Mouse (Mus musculus): ENCODE results near the gene Evx2. TPM values are rescaled to one million over a fixed set of nuclear protein-coding genes. Genes with fewer than 3 reads are reported as not detected.

The Evx2 gene
- polyA plus RNA-seq (2016; fragmentation: Nextera tagmentation; extraction: Ambion mirVana), result not detected in 2 replicates

- Histone ChIP-seq H3K4me2 (no peak within 1 kb of the TSS), H3K4me1 (replicated peaks) (peaks cover 26% of the 10 kb centered on the region), H3K36me3 (no peaks in the 10 kb centered on the region), H3K9ac (no peak within 1 kb of the TSS), H3K9me3 (replicated peaks) (no peaks in the 10 kb centered on the region), H3K4me3 (no peak within 1 kb of the TSS), H3K27me3 (replicated peaks) (peaks cover 89% of the 10 kb centered on the region), H3K27ac (ENCODE audit: poor library complexity, severe bottlenecking) (no peak within 1 kb of the TSS)
- no peak for ATAC-seq (ENCODE audit: insufficient number of reproducible peaks, low FRiP score)
- 2% methylated on average over 28 of the region's 28 CpGs for WGBS
These were observed at the start of gene Evx2 for GRCm38 (mm10) chr2:74659507-74660005. TSS of gene Evx2 (minus strand) at chr2:74659557.

DNA sequence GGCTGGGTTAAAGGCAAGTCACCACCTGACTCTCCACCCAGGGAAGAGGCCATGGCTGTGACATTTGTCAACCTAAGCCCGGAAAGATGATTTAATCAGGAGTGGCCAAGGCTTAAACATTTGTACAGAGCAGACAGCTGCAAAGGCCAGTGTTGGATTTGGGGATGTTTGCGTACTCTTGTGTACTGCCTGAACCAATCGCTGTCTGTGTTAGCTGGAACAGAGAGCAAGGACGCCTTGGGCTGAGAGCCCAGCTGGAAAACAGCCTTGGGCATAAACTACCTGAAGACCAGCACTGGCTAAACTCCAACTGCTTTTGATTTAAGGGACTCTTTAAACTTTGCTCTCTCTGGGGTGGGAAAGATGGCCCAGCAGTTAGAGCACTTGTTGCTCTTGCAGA lies 49.3 kb upstream of the Evx2 start:
- no peak overlapping the region for H3K4me2 ChIP-seq
- H3K4me3 ChIP-seq, result no peak overlapping the region
- peaks cover 23% of the 10 kb centered on the region for H3K4me1 ChIP-seq (replicated peaks)
- H3K27me3 ChIP-seq (replicated peaks), result peaks cover 93% of the 10 kb centered on the region
- H3K36me3 ChIP-seq, result no peaks in the 10 kb centered on the region
- 16% methylated on average over 4 of the region's 4 CpGs for WGBS
- no peaks in the 10 kb centered on the region for H3K9me3 ChIP-seq (replicated peaks)
- ATAC-seq (ENCODE audit: insufficient number of reproducible peaks, low FRiP score), result no peak
- H3K9ac ChIP-seq, result no peak overlapping the region
- no peak overlapping the region for H3K27ac ChIP-seq (ENCODE audit: poor library complexity, severe bottlenecking)

DNA sequence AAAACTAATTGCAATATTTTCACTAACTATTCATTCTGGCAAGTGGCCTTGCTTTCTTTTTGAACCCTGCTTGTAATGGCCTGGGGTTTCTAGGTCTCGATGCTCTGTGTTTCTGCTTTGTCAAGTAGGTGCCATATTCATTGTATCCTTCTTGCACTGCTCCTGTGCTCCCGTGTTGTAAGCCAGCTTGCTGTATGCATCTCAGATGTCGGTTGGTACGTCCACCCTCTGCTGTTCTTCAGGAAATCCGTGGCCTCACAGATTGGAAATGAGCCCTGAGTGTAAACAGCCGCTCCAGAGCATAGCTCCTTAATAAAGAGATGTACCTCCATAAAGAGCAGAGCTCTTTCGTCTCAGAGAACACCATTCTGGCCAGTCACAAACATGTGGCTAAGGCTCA lies 48.2 kb upstream of the Evx2 start:
- peaks cover 96% of the 10 kb centered on the region for H3K27me3 ChIP-seq (replicated peaks)
- no peak overlapping the region for H3K9ac ChIP-seq
- H3K36me3 ChIP-seq, result no peaks in the 10 kb centered on the region
- ATAC-seq (ENCODE audit: insufficient number of reproducible peaks, low FRiP score), result no peak
- 11% methylated on average over 7 of the region's 7 CpGs for WGBS
- H3K9me3 ChIP-seq (replicated peaks), result no peaks in the 10 kb centered on the region
- H3K4me3 ChIP-seq, result no peak overlapping the region
- no peak overlapping the region for H3K4me2 ChIP-seq
- H3K4me1 ChIP-seq (replicated peaks), result peaks cover 23% of the 10 kb centered on the region
- no peak overlapping the region for H3K27ac ChIP-seq (ENCODE audit: poor library complexity, severe bottlenecking)

DNA sequence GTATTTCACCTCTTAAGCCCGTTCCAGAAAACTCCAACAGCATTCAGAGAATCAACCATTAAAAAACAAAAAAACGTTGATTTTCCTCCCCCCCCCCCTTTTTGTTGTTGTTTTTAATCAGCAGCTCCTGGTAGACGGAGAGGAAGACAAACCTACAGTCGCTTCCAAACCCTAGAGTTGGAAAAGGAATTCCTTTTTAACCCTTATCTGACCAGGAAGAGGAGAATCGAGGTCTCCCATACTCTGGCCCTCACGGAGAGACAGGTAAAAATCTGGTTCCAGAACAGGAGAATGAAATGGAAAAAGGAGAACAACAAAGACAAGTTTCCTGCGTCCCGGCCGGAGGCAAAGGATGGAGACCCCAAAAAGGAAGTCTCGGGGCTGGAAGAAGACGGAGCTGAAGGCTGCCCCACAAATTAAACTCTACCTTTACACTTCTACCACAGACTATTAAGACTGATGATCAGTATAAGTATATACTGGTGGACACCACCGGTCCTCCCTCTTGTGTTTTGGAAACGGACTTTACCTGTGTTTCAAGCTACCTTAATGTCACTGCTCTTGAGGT lies 47.1 kb upstream of the Evx2 start:
- H3K4me1 ChIP-seq (replicated peaks), result peaks cover 13% of the 10 kb centered on the region
- no peak for ATAC-seq (ENCODE audit: insufficient number of reproducible peaks, low FRiP score)
- WGBS, result 2% methylated on average over 13 of the region's 13 CpGs
- no peak overlapping the region for H3K4me2 ChIP-seq
- H3K27me3 ChIP-seq (replicated peaks), result peaks cover 89% of the 10 kb centered on the region
- no peak overlapping the region for H3K9ac ChIP-seq
- no peak overlapping the region for H3K4me3 ChIP-seq
- no peak overlapping the region for H3K27ac ChIP-seq (ENCODE audit: poor library complexity, severe bottlenecking)
- H3K36me3 ChIP-seq, result no peaks in the 10 kb centered on the region
- H3K9me3 ChIP-seq (replicated peaks), result no peaks in the 10 kb centered on the region

DNA sequence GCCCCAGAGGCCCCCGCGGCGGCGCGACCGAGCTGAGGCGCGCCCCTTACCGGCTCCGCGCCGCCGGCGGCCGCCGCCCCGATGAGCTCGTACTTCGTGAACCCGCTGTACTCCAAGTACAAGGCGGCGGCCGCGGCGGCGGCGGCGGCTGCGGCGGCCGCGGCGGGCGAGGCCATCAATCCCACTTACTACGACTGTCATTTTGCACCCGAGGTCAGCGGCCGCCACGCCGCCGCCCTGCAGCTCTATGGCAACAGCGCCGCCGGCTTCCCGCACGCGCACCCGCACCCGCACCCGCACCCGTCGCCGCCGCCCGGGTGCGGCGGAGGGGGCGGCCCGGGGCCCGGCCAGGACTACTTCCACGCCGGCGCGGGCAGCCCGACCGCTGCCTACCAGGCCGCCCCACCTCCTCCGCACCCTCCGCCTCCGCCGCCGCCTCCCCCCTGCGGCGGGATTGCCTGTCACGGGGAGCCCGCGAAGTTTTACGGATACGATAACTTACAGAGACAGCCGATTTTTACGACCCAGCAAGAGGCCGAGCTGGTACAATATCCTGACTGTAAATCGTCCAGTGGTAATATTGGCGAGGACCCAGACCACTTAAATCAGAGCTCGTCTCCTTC lies 46.2 kb upstream of the Evx2 start:
- no peak overlapping the region for H3K27ac ChIP-seq (ENCODE audit: poor library complexity, severe bottlenecking)
- no peak for ATAC-seq (ENCODE audit: insufficient number of reproducible peaks, low FRiP score)
- H3K4me3 ChIP-seq, result peak overlapping the region; percentile 54
- WGBS, result under 1% methylated on average over 60 of the region's 85 CpGs
- H3K9ac ChIP-seq, result peak overlapping the region; percentile 62; the same call in 1 of the 2 replicates
- peaks cover 89% of the 10 kb centered on the region for H3K27me3 ChIP-seq (replicated peaks)
- no peaks in the 10 kb centered on the region for H3K36me3 ChIP-seq
- H3K9me3 ChIP-seq (replicated peaks), result no peaks in the 10 kb centered on the region
- H3K4me2 ChIP-seq, result peak overlapping the region; percentile 88
- peaks cover 13% of the 10 kb centered on the region for H3K4me1 ChIP-seq (replicated peaks)

- peak; percentile 45; the same call in 1 of the 2 replicates for ATAC-seq (ENCODE audit: insufficient number of reproducible peaks, low FRiP score)
These were observed 45.7 kb upstream of the Evx2 start for GRCm38 (mm10) chr2:74704999-74705466.

DNA sequence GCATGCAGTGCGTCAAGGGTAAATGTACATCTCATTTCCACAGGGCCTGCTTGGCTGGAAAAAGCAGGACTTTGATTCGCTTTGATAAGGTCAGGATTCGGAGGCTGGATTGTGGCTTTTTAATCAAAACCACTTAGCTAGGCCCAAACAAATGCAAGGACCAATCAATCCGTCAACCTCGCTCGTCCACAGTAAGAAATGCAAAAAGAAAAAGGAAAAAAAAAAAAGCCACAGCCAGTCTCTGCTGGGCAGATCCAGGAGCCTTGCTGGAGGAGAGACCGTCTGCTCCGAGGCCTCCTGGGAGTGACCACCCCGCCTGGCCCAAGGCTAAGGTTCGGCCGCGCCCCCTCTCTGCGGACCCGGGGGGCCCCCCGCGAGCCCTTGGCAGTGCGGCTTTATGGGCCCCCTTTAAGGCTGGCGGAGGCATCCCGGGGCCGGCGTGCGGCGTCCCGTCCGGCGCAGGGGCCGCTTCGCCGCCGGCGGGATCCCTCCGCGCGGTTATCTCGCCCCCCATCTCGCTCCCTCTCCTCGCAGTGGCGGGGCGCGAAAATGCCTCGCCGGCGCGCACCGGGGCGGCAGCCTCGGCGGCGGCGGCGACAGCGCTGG lies 45.1 kb upstream of the Evx2 start, which contains the start of gene Hoxd8:
Hoxd8 (plus strand) TSS at position 223 of the 606 bp plus-strand sequence.
- Histone ChIP-seq H3K4me3 (peak within 1 kb of the TSS; percentile 54), H3K9ac (peak within 1 kb of the TSS; percentile 62; the same call in 1 of the 2 replicates), H3K4me2 (peak within 1 kb of the TSS; percentile 88), H3K4me1 (replicated peaks) (peaks cover 13% of the 10 kb centered on the region), H3K9me3 (replicated peaks) (no peaks in the 10 kb centered on the region), H3K27ac (ENCODE audit: poor library complexity, severe bottlenecking) (no peak within 1 kb of the TSS), H3K27me3 (replicated peaks) (peaks cover 89% of the 10 kb centered on the region), H3K36me3 (no peaks in the 10 kb centered on the region)
- 1% methylated on average over 36 of the region's 52 CpGs for WGBS
- peak; percentile 55; the same call in 1 of the 2 replicates for ATAC-seq (ENCODE audit: insufficient number of reproducible peaks, low FRiP score)

More at GRCm38 (mm10) chr2:74704999-74705466, 45.7 kb upstream of the Evx2 start:
- Histone ChIP-seq H3K4me1 (replicated peaks) (peaks cover 13% of the 10 kb centered on the region), H3K9me3 (replicated peaks) (no peaks in the 10 kb centered on the region), H3K9ac (peak overlapping the region; percentile 62; the same call in 1 of the 2 replicates), H3K4me3 (peak overlapping the region; percentile 54), H3K27me3 (replicated peaks) (peaks cover 89% of the 10 kb centered on the region), H3K27ac (ENCODE audit: poor library complexity, severe bottlenecking) (no peak overlapping the region), H3K4me2 (peak overlapping the region; percentile 88), H3K36me3 (no peaks in the 10 kb centered on the region)
- under 1% methylated on average over 43 of the region's 66 CpGs for WGBS

DNA sequence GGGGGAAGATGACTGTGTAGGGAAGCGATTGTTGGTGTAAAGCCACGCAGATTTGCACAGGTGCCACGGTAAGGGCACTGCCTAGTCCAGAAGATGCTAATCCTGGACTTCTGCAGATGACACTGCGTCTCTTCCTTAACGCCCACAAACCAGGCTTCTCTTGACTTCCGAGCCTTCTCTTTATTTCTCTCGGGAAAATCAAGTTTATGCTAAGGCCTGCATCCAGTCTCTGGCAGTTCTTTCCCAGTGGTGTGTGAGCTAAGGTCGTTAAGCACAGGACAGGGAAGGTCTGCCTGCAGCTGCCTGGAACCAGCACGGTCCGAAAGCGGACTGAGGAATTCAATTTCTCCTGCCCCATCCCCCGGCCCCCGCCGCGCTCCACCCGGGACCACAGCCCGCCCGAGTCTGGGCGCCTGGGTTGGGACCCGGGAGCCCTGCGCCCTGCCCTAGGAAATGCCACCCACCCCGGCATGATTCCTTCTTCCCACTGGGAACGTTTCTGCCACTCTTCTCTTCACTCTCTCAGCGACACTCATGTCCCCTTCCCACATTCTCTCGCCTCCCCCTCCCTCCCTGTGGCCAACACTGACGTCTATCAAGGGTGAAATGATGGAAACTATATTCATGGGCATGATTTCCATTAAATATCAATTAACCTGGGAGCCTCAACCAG lies 44.5 kb upstream of the Evx2 start:
- Histone ChIP-seq H3K9me3 (replicated peaks) (no peaks in the 10 kb centered on the region), H3K27ac (ENCODE audit: poor library complexity, severe bottlenecking) (no peak overlapping the region), H3K36me3 (no peaks in the 10 kb centered on the region), H3K4me1 (replicated peaks) (peaks cover 13% of the 10 kb centered on the region), H3K4me2 (no peak overlapping the region), H3K9ac (no peak overlapping the region), H3K27me3 (replicated peaks) (peaks cover 89% of the 10 kb centered on the region), H3K4me3 (no peak overlapping the region)
- ATAC-seq (ENCODE audit: insufficient number of reproducible peaks, low FRiP score), result no peak
- WGBS, result 2% methylated on average over 26 of the region's 26 CpGs

- WGBS, result 5% methylated on average over 10 of the region's 10 CpGs
- H3K27me3 ChIP-seq (replicated peaks), result peaks cover 89% of the 10 kb centered on the region
- H3K27ac ChIP-seq (ENCODE audit: poor library complexity, severe bottlenecking), result no peak overlapping the region
- no peak overlapping the region for H3K4me3 ChIP-seq
- peaks cover 16% of the 10 kb centered on the region for H3K4me1 ChIP-seq (replicated peaks)
- H3K9ac ChIP-seq, result no peak overlapping the region
- no peak for ATAC-seq (ENCODE audit: insufficient number of reproducible peaks, low FRiP score)
- no peak overlapping the region for H3K4me2 ChIP-seq
- no peaks in the 10 kb centered on the region for H3K9me3 ChIP-seq (replicated peaks)
- no peaks in the 10 kb centered on the region for H3K36me3 ChIP-seq
These were observed 44.0 kb upstream of the Evx2 start for GRCm38 (mm10) chr2:74703317-74703716.

GRCm38 (mm10) chr2:74702820-74703219 lies 43.5 kb upstream of the Evx2 start:
- no peak overlapping the region for H3K9ac ChIP-seq
- ATAC-seq (ENCODE audit: insufficient number of reproducible peaks, low FRiP score), result no peak
- WGBS, result 17% methylated on average over 6 of the region's 6 CpGs
- no peak overlapping the region for H3K4me3 ChIP-seq
- no peak overlapping the region for H3K4me2 ChIP-seq
- peaks cover 89% of the 10 kb centered on the region for H3K27me3 ChIP-seq (replicated peaks)
- peaks cover 21% of the 10 kb centered on the region for H3K4me1 ChIP-seq (replicated peaks)
- no peak overlapping the region for H3K27ac ChIP-seq (ENCODE audit: poor library complexity, severe bottlenecking)
- no peaks in the 10 kb centered on the region for H3K36me3 ChIP-seq
- no peaks in the 10 kb centered on the region for H3K9me3 ChIP-seq (replicated peaks)

Measured in heart, embryonic 12.5 days (tissue).